In the genomic region with DNA sequence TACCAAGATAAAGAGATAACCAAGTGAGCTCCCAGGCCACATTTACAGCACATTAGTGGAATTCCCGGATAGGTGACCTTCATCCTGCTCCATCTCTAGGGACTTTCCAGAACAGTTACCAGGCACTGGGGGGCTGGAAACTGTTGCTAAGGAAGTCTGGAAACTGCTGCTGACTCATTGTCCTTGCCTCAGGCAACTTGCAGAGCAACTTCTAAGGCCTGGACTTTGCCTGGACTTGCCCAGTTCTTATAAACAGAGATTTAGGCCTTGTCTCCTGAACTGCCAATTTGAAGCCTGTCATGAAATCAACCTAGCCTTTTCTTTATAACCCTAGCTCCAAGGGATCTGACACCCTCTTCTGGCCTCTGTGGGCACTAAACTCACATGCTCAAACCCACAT, we compare ENCODE assay signal across 22 mouse cellular contexts.
DNase-seq lines count a peak whose midpoint lies in the region; ATAC-seq and TF ChIP-seq lines count a peak whose summit lies in the region.
"Had no signal": no experiment of that assay in that cellular context is flagged by ENCODE, and none has a peak within 500 bp of the region (broad histone marks: within the 10 kb centered on the region; RNA-seq: fewer than 3 reads in every experiment).

No protein-coding gene starts in this region.

- peak; percentile 25; the same call in 1 of the 2 replicates for TF ChIP-seq CTCF in midbrain, postnatal 0 days (IDR thresholded peaks at IDR 0.05)

- no peaks in the 10 kb centered on the region for H3K27me3 ChIP-seq in midbrain, postnatal 0 days (ENCODE audit: insufficient read depth, low read length)
- no peaks in the 10 kb centered on the region for H3K27me3 ChIP-seq in midbrain, embryonic 15.5 days (replicated peaks)
- H3K27me3 ChIP-seq in neural tube, embryonic 15.5 days (replicated peaks) = no peaks in the 10 kb centered on the region
- H3K27me3 ChIP-seq: forebrain, embryonic 13.5 days; heart, embryonic 15.5 days; limb, embryonic 15.5 days; liver, embryonic 15.5 days; neural tube, embryonic 12.5 days had no signal

- WGBS in midbrain, postnatal 0 days = 58% methylated on average over 1 of the region's 1 CpGs
- WGBS in midbrain, embryonic 15.5 days = 64% methylated on average over 1 of the region's 1 CpGs
- WGBS in neural tube, embryonic 15.5 days = 62% methylated on average over 1 of the region's 1 CpGs

- DNase-seq in midbrain, postnatal 0 days (ENCODE audit: low spot score) = no peak
- DNase-seq in ES-CJ7 (ENCODE audit: low read depth, low spot score) (peak; percentile 87), ZHBTc4 (ENCODE audit: low read depth, low spot score) (peak; percentile 88)
- no peak for DNase-seq in kidney, adult 18-20 months
- DNase-seq: adrenal gland, adult 2 months; cerebellum, adult 9-11 months; gastrocnemius, postnatal 36 days; kidney, adult 11 months; kidney, postnatal 10 days; spleen, adult 18-20 months; thymus, adult 18-20 months had no signal

- H3K27ac ChIP-seq in midbrain, postnatal 0 days (ENCODE audit: low read depth, low read length) = no peak overlapping the region
- H3K27ac ChIP-seq in midbrain, embryonic 15.5 days = no peak overlapping the region
- no peak overlapping the region for H3K27ac ChIP-seq in neural tube, embryonic 15.5 days (replicated peaks)
- H3K27ac ChIP-seq: forebrain, embryonic 13.5 days; heart, embryonic 15.5 days; limb, embryonic 15.5 days; liver, embryonic 15.5 days; neural tube, embryonic 12.5 days had no signal

- H3K9ac ChIP-seq in midbrain, postnatal 0 days (replicated peaks; ENCODE audit: low read length, poor library complexity, severe bottlenecking) = no peak overlapping the region
- no peak overlapping the region for H3K9ac ChIP-seq in midbrain, embryonic 15.5 days
- H3K9ac ChIP-seq in neural tube, embryonic 15.5 days (replicated peaks) = no peak overlapping the region
- H3K9ac ChIP-seq: forebrain, embryonic 13.5 days; heart, embryonic 15.5 days; limb, embryonic 15.5 days; liver, embryonic 15.5 days; neural tube, embryonic 12.5 days had no signal

- H3K4me1 ChIP-seq in midbrain, postnatal 0 days (ENCODE audit: insufficient read depth, low read length) = no peaks in the 10 kb centered on the region
- no peaks in the 10 kb centered on the region for H3K4me1 ChIP-seq in midbrain, embryonic 15.5 days
- no peaks in the 10 kb centered on the region for H3K4me1 ChIP-seq in neural tube, embryonic 15.5 days
- H3K4me1 ChIP-seq: forebrain, embryonic 13.5 days; limb, embryonic 15.5 days; liver, embryonic 15.5 days; neural tube, embryonic 12.5 days had no signal

- ATAC-seq in midbrain, postnatal 0 days (ENCODE audit: low FRiP score) = no peak
- ATAC-seq in midbrain, embryonic 15.5 days (replicated peaks) = no peak
- no peak for ATAC-seq in neural tube, embryonic 15.5 days (ENCODE audit: low FRiP score)
- no peak for ATAC-seq in activated CD4-positive, CD25-positive, alpha-beta regulatory T cell, adult 4 months
- ATAC-seq: forebrain, embryonic 13.5 days; hindbrain, embryonic 16.5 days; lung, postnatal 0 days had no signal

- H3K9me3 ChIP-seq in midbrain, postnatal 0 days (ENCODE audit: low read length) = no peaks in the 10 kb centered on the region
- H3K9me3 ChIP-seq in midbrain, embryonic 15.5 days = no peaks in the 10 kb centered on the region
- H3K9me3 ChIP-seq in neural tube, embryonic 15.5 days (replicated peaks) = no peaks in the 10 kb centered on the region
- H3K9me3 ChIP-seq: forebrain, embryonic 13.5 days; heart, embryonic 15.5 days; limb, embryonic 15.5 days; liver, embryonic 15.5 days had no signal

- no peaks in the 10 kb centered on the region for H3K36me3 ChIP-seq in midbrain, postnatal 0 days (ENCODE audit: insufficient read depth, low read length)
- H3K36me3 ChIP-seq in midbrain, embryonic 15.5 days (replicated peaks) = no peaks in the 10 kb centered on the region
- H3K36me3 ChIP-seq in neural tube, embryonic 15.5 days = no peaks in the 10 kb centered on the region
- H3K36me3 ChIP-seq: heart, embryonic 15.5 days; limb, embryonic 15.5 days; liver, embryonic 15.5 days; neural tube, embryonic 12.5 days had no signal

- no peak overlapping the region for H3K4me2 ChIP-seq in midbrain, postnatal 0 days (ENCODE audit: low read depth, low read length, poor library complexity, severe bottlenecking)
- no peak overlapping the region for H3K4me2 ChIP-seq in midbrain, embryonic 15.5 days
- H3K4me2 ChIP-seq in neural tube, embryonic 15.5 days = no peak overlapping the region
- H3K4me2 ChIP-seq: forebrain, embryonic 13.5 days; heart, embryonic 15.5 days; limb, embryonic 15.5 days; liver, embryonic 15.5 days; midbrain, embryonic 11.5 days; neural tube, embryonic 12.5 days had no signal

- H3K4me3 ChIP-seq in midbrain, postnatal 0 days (ENCODE audit: low read depth, low read length) = no peak overlapping the region
- no peak overlapping the region for H3K4me3 ChIP-seq in midbrain, embryonic 15.5 days
- no peak overlapping the region for H3K4me3 ChIP-seq in neural tube, embryonic 15.5 days (replicated peaks)
- H3K4me3 ChIP-seq: forebrain, embryonic 13.5 days; heart, embryonic 15.5 days; limb, embryonic 15.5 days; liver, embryonic 15.5 days; neural tube, embryonic 12.5 days had no signal

Comparison
In these comparisons a context has a peak if more than half of its experiments do, and no peak if none do; other contexts are left out.
1. DNase-seq: peak in ES-CJ7 (single experiment) and ZHBTc4 (single experiment); none in midbrain, postnatal 0 days (single experiment) and kidney, adult 18-20 months (single experiment).